Mouse (Mus musculus) intestine, embryonic 14.5 days (tissue): ENCODE measurements at regions not wholly inside any gene's neighbourhood (a gene's known extent, or its start where the extent isn't known, plus 50 kb on each side); places are given as distances from the start of the nearest gene placed in this dataset.
"Not testable (repeated sequence)": the region's sequence is repeated elsewhere in the genome, so short reads cannot be mapped to it uniquely, and the experiment has no call there.

Source experiments
- ATAC-seq: fragments of 200-750 bp; cut with Nextera tagmentation; replicated peaks from 2 replicates; pipeline ENCODE4 v1.8.0; 2017; ENCODE audit warnings: low read depth, moderate number of reproducible peaks, moderate TSS enrichment, moderate library complexity; ENCODE audit not compliant: low FRiP score, low TSS enrichment
- DNase-seq: peaks from one replicate; pipeline ENCODE4 v3.0.0-alpha.2; 2018; ENCODE audit warnings: low spot score
- H3K27ac ChIP-seq: fragments of 300-500 bp; sonication (generic); 2 replicates; pipeline ENCODE4 v1.5.1; 2014; ENCODE audit warnings: low read depth, mild to moderate bottlenecking, control low read depth
- H3K27me3 ChIP-seq: fragments of 300-500 bp; sonication (generic); replicated peaks from 2 replicates; pipeline ENCODE4 v1.6.1; 2014; ENCODE audit warnings: low read length, control low read depth; ENCODE audit not compliant: control insufficient read depth, insufficient read depth
- H3K36me3 ChIP-seq: fragments of 300-500 bp; sonication (generic); 2 replicates; pipeline ENCODE4 v1.6.1; 2014; ENCODE audit warnings: low read length, control low read depth; ENCODE audit not compliant: control insufficient read depth, insufficient read depth
- H3K4me1 ChIP-seq: fragments of 300-500 bp; sonication (generic); replicated peaks from 2 replicates; pipeline ENCODE4 v1.6.1; 2014; ENCODE audit warnings: low read length, control low read depth, mixed read lengths; ENCODE audit not compliant: control insufficient read depth, insufficient read depth
- H3K4me2 ChIP-seq: fragments of 300-500 bp; sonication (generic); 2 replicates; pipeline ENCODE4 v1.6.1; 2014; ENCODE audit warnings: low read length
- H3K4me3 ChIP-seq: fragments of 300-500 bp; sonication (generic); 2 replicates; pipeline ENCODE4 v1.5.1; 2014; ENCODE audit warnings: low read depth, low read length, control low read depth, mixed read lengths
- H3K9ac ChIP-seq: fragments of 300-500 bp; sonication (generic); 2 replicates; pipeline ENCODE4 v1.6.1; 2014; ENCODE audit warnings: mild to moderate bottlenecking, low read length
- H3K9me3 ChIP-seq: fragments of 300-500 bp; sonication (generic); 2 replicates; pipeline ENCODE4 v1.6.1; 2016; ENCODE audit warnings: low read length, control low read depth; ENCODE audit not compliant: control insufficient read depth
- WGBS: fragments of 180-500 bp; shearing (Covaris S2); extraction: QIAGEN DNeasy Blood & Tissue Kit; methylation state at CpG from one replicate; pipeline ENCODE4 v1.1.7; 2014; 5-methylcytosine and 5-hydroxymethylcytosine counted together

DNA sequence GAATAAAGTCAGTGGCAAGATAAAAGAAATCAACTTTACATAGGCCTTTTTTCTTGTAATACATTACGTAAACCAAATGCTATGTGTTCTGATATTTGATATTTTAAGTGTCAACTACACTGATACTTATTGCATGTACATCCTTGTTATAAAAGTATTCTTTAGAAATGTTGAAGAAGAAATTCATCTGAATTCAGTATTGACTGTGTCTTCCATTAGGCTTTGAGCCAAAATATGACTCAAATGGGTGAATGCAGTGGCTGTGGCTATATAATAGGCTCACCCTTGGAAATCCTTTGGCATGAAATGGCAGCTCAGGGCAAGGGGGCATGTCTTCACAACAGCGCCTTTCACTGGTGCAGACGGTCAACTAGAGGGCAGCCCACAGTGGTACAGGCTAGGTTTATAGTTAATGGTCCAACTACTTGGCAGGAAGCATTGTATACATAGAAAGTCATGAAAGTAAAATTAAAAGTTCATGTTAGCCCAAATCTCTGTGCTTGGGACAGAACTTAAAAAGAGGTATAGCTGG lies 217.9 kb downstream of the Cetn3 start:
- Histone ChIP-seq H3K4me2 (no peak overlapping the region), H3K36me3 (no peaks in the 10 kb centered on the region), H3K27me3 (no peaks in the 10 kb centered on the region), H3K4me3 (no peak overlapping the region), H3K9ac (no peak overlapping the region), H3K4me1 (no peaks in the 10 kb centered on the region), H3K9me3 (no peaks in the 10 kb centered on the region), H3K27ac (no peak overlapping the region)
- no peak for ATAC-seq
- WGBS: 80% methylated on average over 3 of the region's 3 CpGs
- DNase-seq: no peak

DNA sequence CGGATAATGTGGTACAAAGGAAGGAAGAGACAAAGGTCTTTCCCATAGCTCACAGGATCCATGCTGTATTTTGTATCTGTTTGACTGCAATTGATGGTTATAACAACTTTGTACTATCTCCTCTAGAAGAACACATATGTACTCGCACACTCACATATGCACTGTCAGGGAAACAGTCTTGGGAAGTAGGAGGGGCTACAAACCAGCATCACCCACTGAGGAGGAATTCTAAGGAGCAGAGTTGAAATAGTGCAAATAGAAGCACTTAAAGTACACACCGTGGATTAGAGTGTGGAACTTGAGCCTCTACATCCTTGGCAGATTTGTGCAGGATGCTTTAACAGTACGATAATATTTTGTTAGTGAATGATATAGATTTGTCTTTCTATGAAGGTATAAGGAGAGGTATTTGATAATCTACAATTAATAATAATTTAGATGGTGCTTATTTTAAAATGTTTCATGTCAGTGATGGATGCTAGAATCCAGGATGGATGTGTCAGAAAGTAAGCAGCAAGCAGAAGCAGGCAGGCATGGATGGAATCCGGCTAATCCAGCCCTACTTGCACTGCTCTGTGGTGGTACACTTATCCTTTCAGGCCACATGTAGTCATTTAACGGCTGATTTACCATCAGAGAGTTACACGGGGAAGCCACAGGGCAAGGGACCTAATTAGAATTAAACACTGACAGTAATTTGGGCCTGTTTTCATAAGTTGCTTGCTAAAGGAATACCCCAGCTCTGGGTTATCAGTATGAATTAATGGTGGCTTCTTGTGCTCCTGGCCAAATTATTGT lies 223.3 kb downstream of the Cetn3 start:
- Histone ChIP-seq H3K9ac (no peak overlapping the region), H3K36me3 (no peaks in the 10 kb centered on the region), H3K4me1 (no peaks in the 10 kb centered on the region), H3K27ac (no peak overlapping the region), H3K4me2 (no peak overlapping the region), H3K9me3 (no peaks in the 10 kb centered on the region), H3K4me3 (no peak overlapping the region), H3K27me3 (no peaks in the 10 kb centered on the region)
- whole genome bisulfite sequencing: 79% methylated on average over 7 of the region's 7 CpGs
- ATAC-seq (no peak), DNase-seq (no peak)

DNA sequence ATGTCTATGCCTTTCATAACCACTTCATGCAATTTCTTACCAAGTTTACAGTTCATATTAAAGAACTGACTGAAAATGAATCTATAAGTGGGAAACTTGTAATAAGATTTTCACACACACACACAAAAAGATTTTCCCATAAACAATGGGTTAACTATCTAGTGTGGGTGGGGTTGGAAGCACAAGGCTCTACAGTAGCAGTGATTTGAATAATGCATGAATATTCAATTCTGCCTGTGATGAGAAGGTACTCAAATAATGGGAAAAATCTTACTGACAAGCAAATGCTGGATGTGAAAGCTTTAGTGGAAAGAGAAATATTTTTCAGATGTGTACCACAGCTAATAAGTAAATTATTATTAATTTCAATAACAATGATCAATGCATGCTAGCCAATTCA lies 224.3 kb downstream of the Cetn3 start:
- no peak overlapping the region for H3K27ac ChIP-seq
- H3K4me1 ChIP-seq: no peaks in the 10 kb centered on the region
- no peaks in the 10 kb centered on the region for H3K27me3 ChIP-seq
- no peak overlapping the region for H3K4me2 ChIP-seq
- no peaks in the 10 kb centered on the region for H3K36me3 ChIP-seq
- H3K9ac ChIP-seq: no peak overlapping the region
- ATAC-seq (no peak), DNase-seq (no peak)
- no peak overlapping the region for H3K4me3 ChIP-seq
- H3K9me3 ChIP-seq: no peaks in the 10 kb centered on the region

DNA sequence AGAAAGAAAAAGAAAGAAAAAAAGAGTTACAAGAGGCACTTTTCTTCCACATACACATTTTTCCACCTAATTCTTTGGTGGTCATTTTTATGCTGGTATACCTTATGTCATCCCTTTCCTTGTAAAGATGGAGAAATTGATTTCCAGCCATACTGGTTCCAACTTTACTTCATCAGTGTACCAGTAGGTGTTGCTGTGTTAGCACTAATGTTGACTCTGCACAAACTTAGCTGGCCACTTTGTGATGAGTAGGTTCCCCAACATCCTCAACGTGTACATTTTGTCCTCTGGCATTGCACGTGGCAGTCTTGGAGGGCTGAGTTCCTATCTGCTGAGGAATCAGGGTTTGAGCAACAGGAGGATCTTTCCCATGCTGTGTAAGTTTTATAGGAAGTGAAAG lies 256.7 kb downstream of the Cetn3 start:
- ATAC-seq (no peak), DNase-seq (no peak)
- WGBS: 39% methylated on average over 2 of the region's 2 CpGs
- Histone ChIP-seq H3K9me3 (no peaks in the 10 kb centered on the region), H3K4me3 (no peak overlapping the region), H3K9ac (no peak overlapping the region), H3K4me1 (no peaks in the 10 kb centered on the region), H3K27me3 (no peaks in the 10 kb centered on the region), H3K36me3 (no peaks in the 10 kb centered on the region), H3K27ac (no peak overlapping the region), H3K4me2 (no peak overlapping the region)

DNA sequence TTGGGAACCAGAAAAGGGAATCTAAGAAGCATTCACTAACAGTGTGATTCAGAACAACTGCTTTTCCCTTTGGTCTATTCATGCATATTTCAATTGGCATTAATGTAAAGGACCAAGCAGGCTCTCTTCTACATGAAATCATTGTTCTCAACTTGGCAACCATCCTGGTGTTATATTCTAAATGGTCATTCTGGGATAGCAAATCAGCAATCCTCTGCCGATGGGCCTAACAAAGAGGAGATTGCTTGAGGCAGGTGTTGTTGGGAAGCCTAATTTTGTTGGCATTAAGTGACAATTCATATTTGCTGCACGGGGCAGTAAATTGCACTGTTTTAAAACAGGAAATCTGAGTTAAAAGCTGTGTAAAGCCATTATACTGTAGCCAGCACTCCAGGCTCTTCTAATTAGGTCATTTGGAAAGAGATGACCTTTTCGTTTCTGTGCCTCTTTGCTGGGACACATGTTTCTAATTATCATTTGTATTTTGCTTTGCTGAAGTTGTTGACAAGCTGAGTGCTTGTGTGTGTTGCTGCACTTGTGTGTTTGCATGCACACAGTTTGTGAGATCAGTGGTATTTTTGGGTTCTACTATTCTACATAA lies 275.4 kb downstream of the Cetn3 start:
- no peak overlapping the region for H3K27ac ChIP-seq
- H3K9me3 ChIP-seq: no peaks in the 10 kb centered on the region
- H3K9ac ChIP-seq: no peak overlapping the region
- H3K4me3 ChIP-seq: no peak overlapping the region
- WGBS: 31% methylated on average over 3 of the region's 3 CpGs
- no peaks in the 10 kb centered on the region for H3K36me3 ChIP-seq
- no peaks in the 10 kb centered on the region; the same call in 1 of the 2 replicates for H3K4me1 ChIP-seq
- no peak for DNase-seq
- no peak for ATAC-seq
- no peaks in the 10 kb centered on the region for H3K27me3 ChIP-seq
- no peak overlapping the region for H3K4me2 ChIP-seq

DNA sequence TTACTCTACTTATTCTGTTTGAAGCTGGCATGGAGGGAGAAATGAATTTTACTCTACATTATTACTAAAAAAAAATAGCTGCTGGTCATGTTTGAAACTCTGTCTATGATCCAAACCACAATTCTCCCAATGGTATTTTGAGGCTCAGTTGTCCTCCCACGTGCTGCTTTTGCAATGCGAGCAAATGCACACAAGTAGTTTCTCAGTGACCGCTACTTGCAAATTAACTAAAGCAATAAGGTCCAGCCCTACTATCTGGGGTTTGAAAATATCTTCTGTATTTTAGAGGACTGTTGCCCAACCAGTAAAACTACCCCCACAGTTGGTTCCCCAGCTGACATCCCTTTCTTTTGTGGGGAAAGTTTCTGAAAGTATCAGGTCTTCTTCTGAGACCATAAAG lies 276.0 kb downstream of the Cetn3 start:
- Histone ChIP-seq H3K9ac (no peak overlapping the region), H3K27me3 (no peaks in the 10 kb centered on the region), H3K4me3 (no peak overlapping the region), H3K36me3 (no peaks in the 10 kb centered on the region), H3K4me2 (no peak overlapping the region), H3K9me3 (no peaks in the 10 kb centered on the region), H3K27ac (no peak overlapping the region), H3K4me1 (no peaks in the 10 kb centered on the region; the same call in 1 of the 2 replicates)
- no peak for ATAC-seq
- 68% methylated on average over 3 of the region's 3 CpGs for WGBS
- no peak for DNase-seq

DNA sequence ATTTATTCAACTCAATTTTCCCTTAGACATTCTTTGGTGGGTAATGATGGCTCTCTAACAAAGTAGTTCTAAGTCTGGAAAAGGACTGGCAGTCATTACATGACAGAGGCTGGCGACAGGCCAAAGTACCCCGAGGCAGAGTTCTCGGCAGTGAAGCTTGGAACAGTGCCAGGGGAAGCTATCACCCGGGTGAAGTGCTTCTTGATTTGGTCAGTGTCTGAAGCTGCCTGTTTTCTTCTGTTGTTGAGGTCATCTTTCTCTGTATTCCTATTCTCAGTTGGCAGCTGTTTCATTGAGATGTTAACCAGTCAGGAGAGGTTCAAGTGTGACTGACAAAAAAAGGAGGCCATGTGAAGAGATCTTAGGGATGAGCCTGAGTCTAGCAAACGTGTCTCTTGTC lies 276.6 kb downstream of the Cetn3 start:
- peak; percentile 55; the same call in 1 of the 2 replicates for ATAC-seq
- peak; percentile 75 for DNase-seq
- Histone ChIP-seq H3K9ac (no peak overlapping the region), H3K27ac (no peak overlapping the region; the same call in 1 of the 2 replicates), H3K4me2 (no peak overlapping the region), H3K4me3 (no peak overlapping the region), H3K36me3 (no peaks in the 10 kb centered on the region), H3K4me1 (no peaks in the 10 kb centered on the region; the same call in 1 of the 2 replicates), H3K9me3 (no peaks in the 10 kb centered on the region), H3K27me3 (no peaks in the 10 kb centered on the region)
- 15% methylated on average over 5 of the region's 5 CpGs for WGBS

DNA sequence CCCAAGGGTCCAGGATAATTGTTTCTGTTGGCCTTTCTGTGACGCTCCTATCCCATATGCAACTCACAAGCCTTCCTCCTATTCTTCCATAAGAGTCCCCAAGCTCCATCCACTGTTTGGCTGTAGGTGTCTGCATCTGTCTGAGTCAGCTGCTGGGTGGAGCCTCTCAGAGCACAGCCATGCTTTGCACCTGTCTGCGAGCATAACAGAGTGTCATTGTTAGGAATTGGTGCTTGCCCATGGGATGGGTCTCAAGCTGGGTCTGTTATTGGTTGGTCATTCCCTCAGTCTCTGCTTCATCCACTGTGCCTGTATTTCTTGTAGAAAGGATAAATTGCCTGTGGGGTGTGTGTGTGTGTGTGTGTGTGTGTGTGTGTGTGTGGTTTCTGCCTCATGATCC lies 281.0 kb downstream of the Cetn3 start:
- not testable (repeated sequence) for ATAC-seq, H3K4me2 ChIP-seq, H3K4me1 ChIP-seq, DNase-seq, H3K9ac ChIP-seq, H3K4me3 ChIP-seq, H3K27ac ChIP-seq, H3K36me3 ChIP-seq, H3K9me3 ChIP-seq, H3K27me3 ChIP-seq
- 86% methylated on average over 2 of the region's 2 CpGs for WGBS

DNA sequence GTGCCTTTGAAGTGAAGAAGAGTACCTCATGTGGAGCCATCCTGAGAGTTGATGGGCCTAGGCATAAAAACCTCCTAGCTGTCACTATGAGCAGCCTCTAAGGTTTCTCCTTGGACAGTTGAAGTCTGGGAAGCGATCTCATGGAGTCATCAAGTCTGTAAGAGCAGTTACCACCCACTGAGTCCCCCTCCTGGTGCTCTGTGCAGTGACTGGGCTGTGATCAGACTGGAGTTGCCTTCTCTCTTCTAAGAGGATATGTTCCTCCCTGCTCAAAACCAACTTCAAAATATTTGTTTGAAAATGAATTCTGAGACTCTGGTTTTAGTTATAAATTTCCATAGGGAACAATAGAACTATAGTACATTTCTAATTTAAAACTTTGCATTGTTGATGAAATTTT lies 283.3 kb downstream of the Cetn3 start:
- H3K36me3 ChIP-seq: no peaks in the 10 kb centered on the region
- no peak for ATAC-seq
- H3K9ac ChIP-seq: no peak overlapping the region
- no peaks in the 10 kb centered on the region for H3K9me3 ChIP-seq
- no peak overlapping the region for H3K4me3 ChIP-seq
- no peak for DNase-seq
- WGBS: 37% methylated on average over 1 of the region's 1 CpGs
- no peaks in the 10 kb centered on the region for H3K4me1 ChIP-seq
- H3K27me3 ChIP-seq: no peaks in the 10 kb centered on the region
- H3K4me2 ChIP-seq: no peak overlapping the region
- no peak overlapping the region for H3K27ac ChIP-seq
